Mouse (Mus musculus) colon, adult 2 months (tissue): ENCODE data around the gene Ptgs2. TPM values are rescaled to one million over a fixed set of nuclear protein-coding genes. Genes with fewer than 3 reads are reported as not detected.

Experiments
- polyA plus RNA-seq: library from polyadenylated mRNA; depleted of rRNA; stranded (reverse); fragments of >200 nt; gene quantifications from 2 replicates; pipeline ENCODE4 v1.2.3, GENCODE M21; 2012; rRNA removed

Gene Ptgs2
- 1.5 and 2.3 TPM in 2 replicates for polyA plus RNA-seq

GRCm38 (mm10) chr1:150099790-150100333 lies at the start of gene Ptgs2:
TSS of gene Ptgs2 (plus strand) at chr1:150100031.

Other genes with a start within 250 kb of the Ptgs2 start
- 3.6 and 4.5 TPM in 2 replicates for gene Pla2g4a, start 138.7 kb upstream of the Ptgs2 start, polyA plus RNA-seq
- not detected in 2 replicates for gene Pdc, start 219.4 kb downstream of the Ptgs2 start, polyA plus RNA-seq